ENCODE assay signal across 8 mouse cellular contexts in the genomic region with DNA sequence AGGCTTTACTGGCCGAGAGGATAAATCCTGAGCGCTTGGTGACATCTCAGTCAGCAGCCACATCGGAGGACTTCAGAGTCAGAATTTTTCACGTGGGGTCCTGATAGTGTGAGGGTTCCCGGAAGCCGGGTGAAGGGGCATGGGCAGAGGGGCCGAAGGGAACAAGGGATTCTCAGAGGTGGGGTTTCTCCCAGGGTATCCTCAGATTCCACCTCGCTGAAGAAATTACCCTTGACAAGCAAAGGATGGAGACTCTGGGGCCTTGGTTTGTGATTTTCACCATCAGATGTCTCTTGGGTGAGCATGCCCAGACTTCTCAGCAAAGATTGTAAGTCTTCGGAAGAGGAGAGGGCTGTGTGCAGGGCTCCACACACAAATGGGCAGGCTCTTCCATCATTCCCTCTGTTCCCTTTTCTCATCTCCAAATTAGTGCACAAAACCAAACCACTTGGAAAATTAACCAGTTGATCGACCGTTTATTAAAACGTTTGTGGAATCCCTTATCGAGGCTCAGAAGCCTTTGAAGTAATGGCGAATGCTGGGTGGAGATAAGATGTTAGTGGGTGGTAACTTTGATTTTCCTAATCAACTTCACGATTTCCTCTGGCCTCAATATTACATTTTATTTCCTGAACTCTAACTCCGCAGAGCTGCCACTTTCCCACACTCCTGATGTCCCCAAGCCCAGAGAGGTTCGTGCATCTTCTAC. TPM values are rescaled to one million over a fixed set of nuclear protein-coding genes. Genes with fewer than 3 reads are reported as not detected.
DNase-seq lines count a peak whose midpoint lies in the region; ATAC-seq lines count a peak whose summit lies in the region.

TSS of gene Cuedc1 (plus strand) at position 38 of the 709 bp plus-strand sequence.

- H3K36me3 ChIP-seq in kidney, embryonic 16.5 days (ENCODE audit: insufficient read depth, low read length) = no peaks in the 10 kb centered on the region

- H3K4me1 ChIP-seq in kidney, embryonic 16.5 days (ENCODE audit: insufficient read depth, low read length) = peaks cover 32% of the 10 kb centered on the region

- H3K27me3 ChIP-seq in kidney, embryonic 16.5 days (ENCODE audit: insufficient read depth, low read length) = 0 out of 2 replicates have a peak, but pooled peaks cover 3% of the 10 kb centered on the region

- no peak for ATAC-seq in kidney, embryonic 16.5 days (ENCODE audit: low FRiP score, low TSS enrichment)
- no peak for ATAC-seq in monocyte, adult 5-6 weeks (replicated peaks; ENCODE audit: insufficient number of reproducible peaks, low FRiP score, low TSS enrichment, poor library complexity, severe bottlenecking)

- WGBS in kidney, embryonic 16.5 days = 24% methylated on average over 17 of the region's 17 CpGs

- H3K27ac ChIP-seq in kidney, embryonic 16.5 days (ENCODE audit: low read length) = peak within 1 kb of the TSS; percentile 96

- DNase-seq in kidney, postnatal 36 days = no peak
- DNase-seq in adrenal gland, postnatal 36 days = no peak
- DNase-seq in gonadal fat pad, adult 2 months (ENCODE audit: low read depth) = no peak
- no peak for DNase-seq in layer of hippocampus, postnatal 14 days (ENCODE audit: low spot score in 2 of 2)
- DNase-seq in spleen, postnatal 4 days (ENCODE audit: low spot score in 2 of 2) = no peak
- DNase-seq in frontal cortex, postnatal 10 days (ENCODE audit: low spot score in 2 of 2) = no peak

- peak within 1 kb of the TSS; percentile 97 for H3K9ac ChIP-seq in kidney, embryonic 16.5 days (replicated peaks; ENCODE audit: low read length)

- no peaks in the 10 kb centered on the region for H3K9me3 ChIP-seq in kidney, embryonic 16.5 days (ENCODE audit: low read length)

- peak within 1 kb of the TSS; percentile 70 for H3K4me2 ChIP-seq in kidney, embryonic 16.5 days (replicated peaks; ENCODE audit: low read depth, low read length)

- peak within 1 kb of the TSS; percentile 74 for H3K4me3 ChIP-seq in kidney, embryonic 16.5 days (ENCODE audit: low read length)

RNA-seq across cellular contexts. Expression of gene Cuedc1, which starts in this region (rescaled TPM):
- polyA plus RNA-seq in kidney, embryonic 16.5 days (2015; fragmentation: Nextera tagmentation; extraction: Ambion mirVana) = 14.6 and 14.7 TPM in 2 replicates
- 10 to 100 TPM; 46.9 to 53.4 TPM for total RNA-seq in adrenal gland, postnatal 36 days (2021)
- 51.2 and 52.3 TPM in 2 replicates for polyA plus RNA-seq in gonadal fat pad, adult 2 months (2012; rRNA removed)
- 10 to 100 TPM; 32.0 to 32.1 TPM for total RNA-seq in layer of hippocampus, postnatal 14 days (2021)
- 5.8 to 24.0 TPM (median 11.9 TPM) in 3 replicates for total RNA-seq in monocyte, adult 5-6 weeks (2017)
